Mouse (Mus musculus): ENCODE results near the gene Prpf18.
A peak's percentile ranks its signal among the peaks of the same experiment; 100 is the strongest.

Gene Prpf18

GRCm38 (mm10) chr2:4573386-4573785 lies 78.5 kb downstream of the Prpf18 start:
- DNase-seq = peak; percentile 28

- DNase-seq = no peak
Observed at GRCm38 (mm10) chr2:4572498-4573263, 79.2 kb downstream of the Prpf18 start.
